Mouse (Mus musculus) forebrain, embryonic 11.5 days (tissue): ENCODE measurements around the gene Toe1. TPM values are rescaled to one million over a fixed set of nuclear protein-coding genes. Genes with fewer than 3 reads are reported as not detected.
A peak's percentile ranks its signal among the peaks of the same experiment; 100 is the strongest.

Source experiments
- ATAC-seq: fragments of 200-750 bp; cut with Nextera tagmentation; replicated peaks from 2 replicates; pipeline ENCODE4 v1.8.0; 2017; ENCODE audit warnings: moderate TSS enrichment; ENCODE audit not compliant: low FRiP score
- DNase-seq: peaks from one replicate; pipeline ENCODE4 v3.0.0-alpha.2; 2017; ENCODE audit warnings: low spot score
- H3K27ac ChIP-seq: fragments of 300-500 bp; sonication (generic); 2 replicates; pipeline ENCODE4 v1.5.1; 2014; ENCODE audit warnings: low read depth, low read length
- H3K27me3 ChIP-seq: fragments of 300-500 bp; sonication (generic); 2 replicates; pipeline ENCODE4 v1.6.1; 2014; ENCODE audit warnings: mild to moderate bottlenecking, low read length, mixed read lengths; ENCODE audit not compliant: control insufficient read depth, insufficient read depth
- H3K36me3 ChIP-seq: fragments of 300-500 bp; sonication (generic); 2 replicates; pipeline ENCODE4 v1.6.1; 2014; ENCODE audit warnings: mild to moderate bottlenecking, low read length, moderate library complexity, mixed read lengths; ENCODE audit not compliant: control insufficient read depth, insufficient read depth
- H3K4me1 ChIP-seq: fragments of 300-500 bp; sonication (generic); replicated peaks from 2 replicates; pipeline ENCODE4 v1.6.1; 2014; ENCODE audit warnings: low read length, mixed read lengths; ENCODE audit not compliant: control insufficient read depth, insufficient read depth
- H3K4me2 ChIP-seq: fragments of 300-500 bp; sonication (generic); 2 replicates; pipeline ENCODE4 v1.6.1; 2014; ENCODE audit warnings: low read depth, mild to moderate bottlenecking, low read length, moderate library complexity, mixed read lengths; ENCODE audit not compliant: severe bottlenecking
- H3K4me3 ChIP-seq: fragments of 300-500 bp; sonication (generic); 2 replicates; pipeline ENCODE4 v1.5.1; 2014; ENCODE audit warnings: low read depth, low read length
- H3K9ac ChIP-seq: fragments of 300-500 bp; sonication (generic); 2 replicates; pipeline ENCODE4 v1.6.1; 2014; ENCODE audit warnings: low read length
- H3K9me3 ChIP-seq: fragments of 300-500 bp; sonication (generic); 2 replicates; pipeline ENCODE4 v1.6.1; 2016; ENCODE audit warnings: low read length, mixed read lengths; ENCODE audit not compliant: control insufficient read depth
- WGBS: fragments of 180-500 bp; shearing (Covaris S2); extraction: QIAGEN DNeasy Blood & Tissue Kit; methylation state at CpG from one replicate; pipeline ENCODE4 v1.1.7; 2014; 5-methylcytosine and 5-hydroxymethylcytosine counted together
- polyA plus RNA-seq: library from polyadenylated mRNA; unstranded; fragments of >200 nt; fragmentation: Nextera tagmentation; extraction: Ambion mirVana; gene quantifications from 2 replicates; pipeline ENCODE4 v1.2.1, GENCODE M21; 2014

Gene Toe1
- polyA plus RNA-seq, 1 experiment from 2014 or later: 34.3 TPM

- 97% methylated on average over 1 of the region's 1 CpGs for WGBS
- Histone ChIP-seq H3K9me3 (peaks cover 2% of the 10 kb centered on the region; the same call in 1 of the 2 replicates), H3K36me3 (no peaks in the 10 kb centered on the region), H3K4me3 (no peak overlapping the region), H3K27ac (no peak overlapping the region), H3K4me2 (no peak overlapping the region), H3K27me3 (no peaks in the 10 kb centered on the region), H3K9ac (no peak overlapping the region), H3K4me1 (peaks cover 7% of the 10 kb centered on the region)
- DNase-seq: peak; percentile 35
- ATAC-seq: no peak
These were observed 20.9 kb downstream of the Toe1 start for GRCm38 (mm10) chr4:116786587-116786986.

- Histone ChIP-seq H3K36me3 (no peaks in the 10 kb centered on the region), H3K9ac (no peak overlapping the region), H3K27me3 (no peaks in the 10 kb centered on the region), H3K9me3 (peaks cover 2% of the 10 kb centered on the region; the same call in 1 of the 2 replicates), H3K4me1 (peaks cover 7% of the 10 kb centered on the region), H3K4me3 (no peak overlapping the region), H3K4me2 (no peak overlapping the region), H3K27ac (peak overlapping the region; percentile 8; the same call in 1 of the 2 replicates)
- DNase-seq: no peak
- no peak for ATAC-seq
- WGBS: 3% methylated on average over 8 of the region's 8 CpGs
These were observed 25.3 kb downstream of the Toe1 start for GRCm38 (mm10) chr4:116782171-116782570.

GRCm38 (mm10) chr4:116781366-116781765, 26.1 kb downstream of the Toe1 start:
- Histone ChIP-seq H3K9ac (no peak overlapping the region), H3K4me2 (no peak overlapping the region), H3K27ac (no peak overlapping the region), H3K27me3 (no peaks in the 10 kb centered on the region), H3K9me3 (peaks cover under 1% of the 10 kb centered on the region; the same call in 1 of the 2 replicates), H3K36me3 (no peaks in the 10 kb centered on the region), H3K4me1 (peaks cover 7% of the 10 kb centered on the region), H3K4me3 (no peak overlapping the region)
- WGBS: 43% methylated on average over 2 of the region's 2 CpGs
- ATAC-seq (no peak), DNase-seq (no peak)

GRCm38 (mm10) chr4:116780541-116780940, 26.9 kb downstream of the Toe1 start:
- Histone ChIP-seq H3K4me1 (peaks cover 7% of the 10 kb centered on the region), H3K36me3 (no peaks in the 10 kb centered on the region), H3K4me3 (no peak overlapping the region), H3K4me2 (no peak overlapping the region), H3K27ac (no peak overlapping the region), H3K9ac (no peak overlapping the region), H3K9me3 (no peaks in the 10 kb centered on the region), H3K27me3 (no peaks in the 10 kb centered on the region)
- no peak for ATAC-seq
- DNase-seq: no peak
- 78% methylated on average over 2 of the region's 2 CpGs for WGBS

GRCm38 (mm10) chr4:116777079-116777478, 30.4 kb downstream of the Toe1 start:
- no peak overlapping the region for H3K4me2 ChIP-seq
- no peak overlapping the region for H3K4me3 ChIP-seq
- H3K27me3 ChIP-seq: no peaks in the 10 kb centered on the region
- ATAC-seq (no peak), DNase-seq (no peak)
- WGBS: 91% methylated on average over 3 of the region's 3 CpGs
- H3K9ac ChIP-seq: no peak overlapping the region
- no peaks in the 10 kb centered on the region for H3K9me3 ChIP-seq
- no peaks in the 10 kb centered on the region for H3K36me3 ChIP-seq
- peaks cover 1% of the 10 kb centered on the region for H3K4me1 ChIP-seq
- no peak overlapping the region for H3K27ac ChIP-seq

GRCm38 (mm10) chr4:116776391-116776790, 31.0 kb downstream of the Toe1 start:
- no peaks in the 10 kb centered on the region for H3K27me3 ChIP-seq
- WGBS: 91% methylated on average over 5 of the region's 5 CpGs
- no peak overlapping the region for H3K4me2 ChIP-seq
- no peaks in the 10 kb centered on the region for H3K36me3 ChIP-seq
- H3K4me3 ChIP-seq: no peak overlapping the region
- ATAC-seq (no peak), DNase-seq (no peak)
- H3K27ac ChIP-seq: no peak overlapping the region
- no peak overlapping the region for H3K9ac ChIP-seq
- no peaks in the 10 kb centered on the region for H3K9me3 ChIP-seq
- H3K4me1 ChIP-seq: no peaks in the 10 kb centered on the region

GRCm38 (mm10) chr4:116769060-116769459, 38.4 kb downstream of the Toe1 start:
- H3K9me3 ChIP-seq: no peaks in the 10 kb centered on the region
- no peak for DNase-seq
- H3K9ac ChIP-seq: no peak overlapping the region

GRCm38 (mm10) chr4:116768510-116768909, 38.9 kb downstream of the Toe1 start:
- 87% methylated on average over 5 of the region's 5 CpGs for WGBS
- Histone ChIP-seq H3K4me1 (no peaks in the 10 kb centered on the region), H3K4me2 (no peak overlapping the region), H3K4me3 (no peak overlapping the region), H3K9me3 (no peaks in the 10 kb centered on the region), H3K36me3 (no peaks in the 10 kb centered on the region), H3K27me3 (no peaks in the 10 kb centered on the region), H3K9ac (no peak overlapping the region), H3K27ac (no peak overlapping the region)
- no peak for ATAC-seq
- no peak for DNase-seq

More at GRCm38 (mm10) chr4:116769060-116769459, 38.4 kb downstream of the Toe1 start:
- Histone ChIP-seq H3K4me3 (no peak overlapping the region), H3K36me3 (no peaks in the 10 kb centered on the region), H3K27ac (no peak overlapping the region), H3K4me2 (no peak overlapping the region), H3K4me1 (no peaks in the 10 kb centered on the region), H3K27me3 (no peaks in the 10 kb centered on the region)
- no peak for ATAC-seq

GRCm38 (mm10) chr4:116764001-116764400, 43.4 kb downstream of the Toe1 start:
- H3K9me3 ChIP-seq: no peaks in the 10 kb centered on the region
- H3K27ac ChIP-seq: no peak overlapping the region
- H3K9ac ChIP-seq: no peak overlapping the region
- no peak overlapping the region for H3K4me3 ChIP-seq
- 88% methylated on average over 5 of the region's 5 CpGs for WGBS
- no peaks in the 10 kb centered on the region for H3K36me3 ChIP-seq
- no peaks in the 10 kb centered on the region for H3K4me1 ChIP-seq
- H3K27me3 ChIP-seq: no peaks in the 10 kb centered on the region
- ATAC-seq (no peak), DNase-seq (no peak)
- no peak overlapping the region for H3K4me2 ChIP-seq
